Mouse (Mus musculus): ENCODE results near the gene Ift81. TPM values are rescaled to one million over a fixed set of nuclear protein-coding genes. Genes with fewer than 3 reads are reported as not detected.
A peak's percentile ranks its signal among the peaks of the same experiment; 100 is the strongest.
"Not testable (repeated sequence)": the region's sequence is repeated elsewhere in the genome, so short reads cannot be mapped to it uniquely, and the experiment has no call there.

Gene Ift81
- polyA plus RNA-seq (2015; fragmentation: Nextera tagmentation; extraction: Ambion mirVana), result 23.8 and 30.7 TPM in 2 replicates

DNA sequence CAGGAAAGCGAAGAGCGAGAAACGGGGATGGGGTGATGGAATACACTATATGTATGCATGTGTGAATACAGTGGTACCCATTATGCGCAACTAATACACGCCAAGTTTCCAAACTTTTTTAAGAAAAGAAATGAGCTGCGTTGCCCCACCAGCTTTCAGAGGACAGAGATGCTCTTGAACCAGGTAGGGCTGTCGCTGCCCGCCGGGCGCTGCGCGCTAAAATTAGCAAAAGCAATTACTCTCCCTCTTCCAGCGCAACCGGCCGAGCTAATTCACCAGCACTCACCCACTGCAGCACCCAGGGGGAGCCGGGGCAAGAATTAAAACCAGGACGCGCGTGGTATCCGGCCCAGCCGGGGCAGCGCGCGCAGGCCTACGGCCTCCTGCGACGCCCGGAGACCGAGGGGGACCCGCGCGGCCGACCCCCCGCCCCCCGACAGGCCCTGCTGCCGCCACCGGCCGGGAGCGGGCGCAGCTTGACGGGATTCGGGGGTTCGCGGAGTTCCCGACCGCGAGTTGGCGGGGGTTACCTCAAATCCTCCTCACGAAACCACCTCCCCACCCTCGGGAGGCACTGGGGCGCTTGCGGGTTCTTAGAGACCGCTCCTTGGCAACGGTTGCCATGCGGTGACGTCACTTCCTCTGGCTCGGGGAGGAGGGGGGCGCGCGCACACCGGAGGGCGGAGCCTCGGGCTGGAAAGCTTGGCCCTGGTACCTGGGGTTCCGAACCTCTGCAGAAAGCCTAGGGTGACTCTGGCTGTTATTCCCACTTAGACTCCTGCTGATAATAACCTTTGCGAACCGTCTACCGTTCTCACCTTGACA, at the start of gene Ift81:
Gene Ift81 (minus strand): TSS at position 611 of the 825 bp plus-strand sequence.
- Histone ChIP-seq H3K9ac (peak within 1 kb of the TSS; percentile 95), H3K4me3 (peak within 1 kb of the TSS; percentile 86), H3K9me3 (no peaks in the 10 kb centered on the region), H3K27me3 (replicated peaks) (no peaks in the 10 kb centered on the region), H3K4me1 (peaks cover 50% of the 10 kb centered on the region), H3K36me3 (peaks cover 13% of the 10 kb centered on the region), H3K27ac (replicated peaks) (peak within 1 kb of the TSS; percentile 94), H3K4me2 (peak within 1 kb of the TSS; percentile 69)
- WGBS, result 3% methylated on average over 67 of the region's 67 CpGs
- peak; percentile 88 for ATAC-seq (ENCODE audit: extremely low read depth, insufficient number of reproducible peaks, low FRiP score, low TSS enrichment)

DNA sequence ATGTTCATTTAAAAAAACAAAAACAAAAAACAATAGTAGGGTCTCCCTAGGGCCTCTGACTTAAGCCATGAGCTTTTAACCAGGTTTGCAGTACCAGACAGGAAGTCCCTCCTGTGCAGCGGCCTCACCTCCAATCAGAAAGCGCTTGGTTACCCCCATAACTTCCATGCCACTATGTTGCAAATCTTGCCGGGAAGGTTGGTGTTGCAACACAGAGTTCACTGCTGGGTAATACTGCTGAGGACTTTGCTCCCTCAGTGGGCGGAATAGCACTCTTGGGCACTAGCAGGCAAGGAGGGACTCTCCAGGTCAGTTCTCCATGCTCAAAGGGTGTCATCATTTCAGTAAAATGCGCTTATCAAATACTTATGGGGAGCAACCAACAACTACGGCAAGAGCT, 48.2 kb upstream of the Ift81 start:
- no peak overlapping the region for H3K4me2 ChIP-seq
- H3K9ac ChIP-seq, result no peak overlapping the region
- no peak overlapping the region for H3K4me3 ChIP-seq
- 96% methylated on average over 6 of the region's 6 CpGs for WGBS
- H3K36me3 ChIP-seq, result no peaks in the 10 kb centered on the region
- H3K27ac ChIP-seq (replicated peaks), result 0 out of 2 replicates have a peak overlapping the region, but pooled peaks have one; percentile 5
- H3K9me3 ChIP-seq, result no peaks in the 10 kb centered on the region
- ATAC-seq (ENCODE audit: extremely low read depth, insufficient number of reproducible peaks, low FRiP score, low TSS enrichment), result no peak
- H3K4me1 ChIP-seq, result peaks cover 12% of the 10 kb centered on the region
- no peaks in the 10 kb centered on the region for H3K27me3 ChIP-seq (replicated peaks)

DNA sequence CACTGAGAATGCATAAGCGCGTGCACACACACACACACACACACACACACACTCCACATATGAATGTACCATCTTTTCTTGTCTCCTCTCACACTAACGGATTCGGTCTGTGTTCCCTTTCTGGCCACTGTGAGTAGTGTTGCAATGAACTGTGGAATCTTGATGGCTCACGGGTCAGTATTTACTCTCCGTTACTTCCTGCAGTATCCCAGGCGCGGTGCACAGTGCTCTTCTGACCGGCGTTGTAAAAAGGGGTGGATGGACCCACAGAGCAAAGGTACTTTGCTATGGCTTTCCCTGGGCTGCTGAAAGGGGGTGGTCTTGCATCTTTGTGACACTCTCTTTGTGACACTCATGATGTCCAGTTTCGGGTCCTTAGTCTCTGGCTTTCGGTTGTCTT, 42.5 kb upstream of the Ift81 start:
- no peak for ATAC-seq (ENCODE audit: extremely low read depth, insufficient number of reproducible peaks, low FRiP score, low TSS enrichment)
- peaks cover 31% of the 10 kb centered on the region for H3K4me1 ChIP-seq
- H3K27me3 ChIP-seq (replicated peaks), result no peaks in the 10 kb centered on the region
- H3K9me3 ChIP-seq, result no peaks in the 10 kb centered on the region
- H3K4me2 ChIP-seq, result no peak overlapping the region
- H3K9ac ChIP-seq, result no peak overlapping the region
- 89% methylated on average over 12 of the region's 12 CpGs for WGBS
- no peak overlapping the region for H3K4me3 ChIP-seq
- no peak overlapping the region for H3K27ac ChIP-seq (replicated peaks)
- no peaks in the 10 kb centered on the region for H3K36me3 ChIP-seq

DNA sequence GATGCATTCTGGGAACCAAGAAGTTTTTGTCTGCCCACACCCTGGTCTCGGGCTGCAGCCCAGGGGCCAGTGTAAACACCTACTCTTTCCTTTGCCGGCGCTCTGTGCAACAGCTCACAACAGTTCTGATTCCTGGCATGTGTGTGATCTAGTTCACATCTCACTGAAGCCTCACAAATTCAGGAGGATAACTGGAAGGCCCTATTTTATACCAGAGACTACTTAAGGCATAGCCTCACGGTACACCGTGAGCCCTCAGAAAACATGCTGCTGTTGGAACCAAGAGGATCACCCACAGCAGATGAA, 39.9 kb upstream of the Ift81 start:
- H3K36me3 ChIP-seq, result no peaks in the 10 kb centered on the region
- no peak overlapping the region for H3K4me2 ChIP-seq
- ATAC-seq (ENCODE audit: extremely low read depth, insufficient number of reproducible peaks, low FRiP score, low TSS enrichment), result no peak
- 65% methylated on average over 5 of the region's 5 CpGs for WGBS
- no peaks in the 10 kb centered on the region for H3K9me3 ChIP-seq
- H3K9ac ChIP-seq, result peak overlapping the region; percentile 29; the same call in 1 of the 2 replicates
- H3K27ac ChIP-seq (replicated peaks), result peak overlapping the region; percentile 76
- no peak overlapping the region for H3K4me3 ChIP-seq
- H3K4me1 ChIP-seq, result peaks cover 32% of the 10 kb centered on the region
- H3K27me3 ChIP-seq (replicated peaks), result no peaks in the 10 kb centered on the region

DNA sequence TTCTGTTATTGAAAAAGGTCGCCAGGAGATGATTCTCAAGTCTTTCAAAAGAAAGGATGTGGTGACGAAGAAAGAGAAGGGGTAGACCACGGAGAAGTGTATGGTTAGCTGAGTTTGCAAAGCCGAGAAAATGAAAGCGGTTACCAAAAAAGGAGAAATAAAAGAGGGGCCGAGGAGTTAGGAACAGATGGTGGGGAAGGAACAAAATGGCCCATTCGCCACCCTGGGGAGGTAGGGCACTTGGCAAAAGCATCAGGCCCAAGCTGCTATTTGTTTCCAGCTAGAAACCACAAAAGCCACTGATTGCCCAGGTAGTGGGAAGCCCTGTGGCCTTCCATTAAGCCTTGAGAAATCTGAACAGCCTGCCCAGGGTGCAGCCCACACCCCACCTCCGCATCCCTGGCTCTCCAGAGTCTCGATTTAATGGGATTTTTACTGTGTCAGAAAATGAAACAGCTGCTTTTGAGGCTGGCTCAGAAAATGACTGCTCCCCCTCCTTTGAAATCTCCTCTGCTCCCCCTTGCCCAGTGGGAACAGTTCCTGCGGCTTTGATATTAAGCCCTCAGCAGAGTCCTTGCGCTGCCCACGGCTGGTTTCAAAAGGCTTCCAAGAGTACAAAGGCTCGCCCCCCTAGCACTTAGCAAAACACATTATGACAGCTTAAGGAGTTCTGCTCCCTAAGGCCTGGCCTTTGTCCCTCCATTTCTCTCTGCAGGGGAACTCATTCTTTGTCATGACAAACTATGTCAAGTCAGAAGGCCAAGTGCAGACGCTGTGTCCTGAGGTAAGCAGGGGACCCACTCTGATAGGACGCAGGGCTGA, 39.3 kb upstream of the Ift81 start:
- H3K36me3 ChIP-seq, result no peaks in the 10 kb centered on the region
- H3K27ac ChIP-seq (replicated peaks), result peak overlapping the region; percentile 76
- H3K9ac ChIP-seq, result peak overlapping the region; percentile 29; the same call in 1 of the 2 replicates
- H3K4me2 ChIP-seq, result peak overlapping the region; percentile 40; the same call in 1 of the 2 replicates
- WGBS, result 63% methylated on average over 15 of the region's 15 CpGs
- no peaks in the 10 kb centered on the region for H3K9me3 ChIP-seq
- H3K4me1 ChIP-seq, result peaks cover 34% of the 10 kb centered on the region
- no peaks in the 10 kb centered on the region for H3K27me3 ChIP-seq (replicated peaks)
- ATAC-seq (ENCODE audit: extremely low read depth, insufficient number of reproducible peaks, low FRiP score, low TSS enrichment), result no peak
- H3K4me3 ChIP-seq, result no peak overlapping the region

DNA sequence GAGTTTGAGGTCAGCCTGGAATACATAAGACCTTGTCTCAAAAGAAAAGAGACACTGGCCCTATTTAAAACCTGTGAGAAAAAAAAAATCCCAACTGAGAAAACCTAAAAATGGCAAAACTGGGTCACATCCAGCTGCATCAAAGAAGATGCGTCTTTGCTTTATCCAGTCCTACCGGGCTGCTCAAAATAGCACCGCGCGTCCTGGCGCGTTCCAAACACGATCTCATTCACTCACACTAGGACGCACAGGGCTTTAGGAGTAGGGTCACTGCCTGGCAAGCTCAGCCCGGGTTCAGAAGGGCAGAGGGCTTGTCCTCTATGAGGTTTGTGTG, 38.8 kb upstream of the Ift81 start:
- Histone ChIP-seq H3K27me3 (replicated peaks) (no peaks in the 10 kb centered on the region), H3K27ac (replicated peaks) (peak overlapping the region; percentile 76), H3K9me3 (no peaks in the 10 kb centered on the region), H3K9ac (no peak overlapping the region), H3K4me1 (peaks cover 34% of the 10 kb centered on the region), H3K4me2 (peak overlapping the region; percentile 40; the same call in 1 of the 2 replicates), H3K4me3 (no peak overlapping the region), H3K36me3 (no peaks in the 10 kb centered on the region)
- ATAC-seq (ENCODE audit: extremely low read depth, insufficient number of reproducible peaks, low FRiP score, low TSS enrichment), result no peak
- 47% methylated on average over 10 of the region's 10 CpGs for WGBS

DNA sequence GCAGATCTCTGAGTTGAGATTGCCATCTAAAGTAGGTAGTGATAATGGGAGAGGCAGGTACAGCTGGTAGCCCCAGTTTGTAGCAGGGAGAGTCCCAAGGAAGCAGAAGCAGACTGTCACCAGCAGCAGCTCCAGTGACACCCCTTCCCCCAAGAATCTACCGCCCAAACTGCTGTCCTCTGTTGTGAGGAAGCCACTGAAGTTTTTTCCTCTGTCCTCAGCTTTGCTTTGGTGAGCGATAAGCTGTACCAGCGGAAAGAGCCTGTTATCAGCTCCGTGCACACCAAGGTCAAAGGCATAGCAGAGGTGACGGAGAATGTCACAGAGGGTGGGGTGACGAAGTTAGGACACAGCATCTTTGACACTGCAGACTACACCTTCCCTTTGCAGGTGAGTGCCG, 38.2 kb upstream of the Ift81 start:
- Histone ChIP-seq H3K4me2 (peak overlapping the region; percentile 40), H3K4me3 (no peak overlapping the region), H3K4me1 (peaks cover 35% of the 10 kb centered on the region), H3K9me3 (no peaks in the 10 kb centered on the region), H3K36me3 (no peaks in the 10 kb centered on the region), H3K27me3 (replicated peaks) (no peaks in the 10 kb centered on the region), H3K27ac (replicated peaks) (peak overlapping the region; percentile 76), H3K9ac (peak overlapping the region; percentile 62)
- peak; percentile 66; the same call in 1 of the 2 replicates for ATAC-seq (ENCODE audit: extremely low read depth, insufficient number of reproducible peaks, low FRiP score, low TSS enrichment)
- WGBS, result 18% methylated on average over 7 of the region's 7 CpGs

DNA sequence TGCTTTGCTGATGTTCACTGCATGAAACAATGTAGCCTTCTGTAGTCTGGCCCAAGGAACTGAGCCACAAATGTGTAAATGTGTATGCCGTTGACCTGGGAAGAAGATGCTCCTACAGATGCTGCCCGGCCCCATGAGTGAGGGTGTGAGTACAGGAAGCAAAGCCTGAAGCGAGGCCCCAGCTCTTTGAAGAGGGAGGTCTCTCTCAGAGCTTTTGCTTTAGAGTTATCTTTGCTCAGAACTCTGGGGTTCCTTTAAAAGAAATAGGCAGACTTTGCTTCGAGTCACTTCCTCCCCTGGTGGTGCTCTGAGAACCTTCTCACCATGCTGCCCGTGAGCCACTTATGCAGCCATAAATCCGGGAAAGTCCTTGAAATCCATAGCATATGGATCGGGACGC, 35.8 kb upstream of the Ift81 start:
- H3K27ac ChIP-seq (replicated peaks), result no peak overlapping the region
- no peak for ATAC-seq (ENCODE audit: extremely low read depth, insufficient number of reproducible peaks, low FRiP score, low TSS enrichment)
- H3K9me3 ChIP-seq, result no peaks in the 10 kb centered on the region
- no peak overlapping the region for H3K4me3 ChIP-seq
- H3K4me2 ChIP-seq, result no peak overlapping the region
- H3K9ac ChIP-seq, result no peak overlapping the region
- 81% methylated on average over 8 of the region's 8 CpGs for WGBS
- H3K36me3 ChIP-seq, result no peaks in the 10 kb centered on the region
- peaks cover 51% of the 10 kb centered on the region for H3K4me1 ChIP-seq
- no peaks in the 10 kb centered on the region for H3K27me3 ChIP-seq (replicated peaks)

DNA sequence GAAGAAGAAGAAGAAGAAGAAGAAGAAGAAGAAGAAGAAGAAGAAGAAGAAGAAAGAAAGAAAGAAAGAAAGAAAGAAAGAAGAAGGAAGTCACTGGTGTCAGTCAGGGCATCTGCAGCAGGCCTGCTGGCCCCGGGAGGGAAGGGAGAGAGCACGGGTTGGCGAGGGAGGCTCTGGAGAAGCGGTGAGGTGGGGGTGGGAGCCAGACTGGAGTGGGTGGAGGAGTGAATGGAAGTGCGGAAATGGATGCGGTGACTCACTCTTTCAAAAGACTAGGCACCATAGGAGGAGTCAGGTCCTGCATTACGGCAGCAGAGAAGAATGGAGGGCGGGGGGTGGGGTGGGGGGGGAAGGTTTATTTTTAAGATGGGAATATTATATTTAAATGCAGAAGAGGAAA, 34.9 kb upstream of the Ift81 start:
- Histone ChIP-seq H3K27me3 (replicated peaks) (no peaks in the 10 kb centered on the region), H3K27ac (replicated peaks) (no peak overlapping the region), H3K36me3 (no peaks in the 10 kb centered on the region), H3K9ac (no peak overlapping the region), H3K4me3 (no peak overlapping the region), H3K4me2 (no peak overlapping the region), H3K9me3 (no peaks in the 10 kb centered on the region), H3K4me1 (peaks cover 49% of the 10 kb centered on the region)
- WGBS, result 52% methylated on average over 8 of the region's 8 CpGs
- no peak for ATAC-seq (ENCODE audit: extremely low read depth, insufficient number of reproducible peaks, low FRiP score, low TSS enrichment)

DNA sequence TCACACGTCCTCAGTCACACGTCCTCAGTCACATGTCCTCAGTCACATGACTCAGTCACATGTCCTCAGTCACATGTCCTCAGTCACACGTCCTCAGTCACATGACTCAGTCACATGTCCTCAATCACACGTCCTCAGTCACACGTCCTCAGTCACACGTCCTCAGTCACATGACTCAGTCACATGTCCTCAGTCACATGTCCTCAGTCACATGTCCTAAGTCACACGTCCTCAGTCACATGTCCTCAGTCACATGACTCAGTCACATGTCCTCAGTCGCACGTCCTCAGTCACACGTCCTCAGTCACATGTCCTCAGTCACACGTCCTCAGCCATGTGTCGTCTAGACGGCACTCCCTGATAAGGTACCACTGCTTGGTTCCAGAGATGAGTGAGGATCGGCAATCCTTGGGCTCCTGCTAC, 33.6 kb upstream of the Ift81 start:
- H3K27me3 ChIP-seq (replicated peaks); H3K4me2 ChIP-seq; H3K27ac ChIP-seq (replicated peaks); H3K9ac ChIP-seq; H3K4me3 ChIP-seq; ATAC-seq (ENCODE audit: extremely low read depth, insufficient number of reproducible peaks, low FRiP score, low TSS enrichment); H3K9me3 ChIP-seq; H3K36me3 ChIP-seq: not testable (repeated sequence)
- peaks cover 42% of the 10 kb centered on the region for H3K4me1 ChIP-seq
- 81% methylated on average over 14 of the region's 14 CpGs for WGBS

DNA sequence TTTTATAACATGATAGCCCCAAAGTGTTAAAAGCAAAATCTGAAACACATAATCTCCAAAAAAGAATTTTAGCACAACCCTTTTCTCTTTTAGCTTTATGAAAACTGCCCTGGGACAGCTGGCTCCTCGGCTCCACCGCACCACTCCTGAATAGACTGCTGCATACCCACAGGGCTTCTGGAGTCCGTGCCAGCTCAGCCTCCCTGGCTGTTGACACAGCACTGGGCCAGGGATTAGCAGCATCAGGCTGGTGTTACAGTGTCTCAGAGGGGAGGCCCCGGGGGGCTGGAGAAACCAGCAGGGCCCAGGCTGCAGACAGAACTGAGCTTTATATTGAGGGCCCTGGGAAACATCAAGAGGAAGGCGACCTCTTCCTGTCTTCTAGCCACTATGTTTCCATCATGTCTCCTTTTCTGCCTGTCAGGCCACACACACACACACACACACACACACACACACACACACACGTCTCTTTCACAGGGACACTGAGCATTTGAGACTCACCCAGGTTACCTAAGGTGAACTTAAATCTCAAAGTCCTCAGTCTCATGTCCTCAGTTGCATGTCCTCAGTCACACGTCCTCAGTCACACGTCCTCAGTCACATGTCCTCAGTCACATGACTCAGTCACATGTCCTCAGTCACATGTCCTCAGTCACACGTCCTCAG, 33.1 kb upstream of the Ift81 start:
- peaks cover 36% of the 10 kb centered on the region for H3K4me1 ChIP-seq
- H3K36me3 ChIP-seq, result no peaks in the 10 kb centered on the region
- H3K27me3 ChIP-seq (replicated peaks), result no peaks in the 10 kb centered on the region
- peak; percentile 26; the same call in 1 of the 2 replicates for ATAC-seq (ENCODE audit: extremely low read depth, insufficient number of reproducible peaks, low FRiP score, low TSS enrichment)
- H3K27ac ChIP-seq (replicated peaks), result peak overlapping the region; percentile 33
- no peak overlapping the region for H3K4me3 ChIP-seq
- no peaks in the 10 kb centered on the region for H3K9me3 ChIP-seq
- WGBS, result 53% methylated on average over 9 of the region's 9 CpGs
- no peak overlapping the region for H3K4me2 ChIP-seq
- H3K9ac ChIP-seq, result no peak overlapping the region
